Mouse (Mus musculus) lung, postnatal 10 days (tissue): ENCODE measurements around the gene Gsk3a.

ENCODE experiments used
- DNase-seq: peaks from one replicate; pipeline ENCODE4 v3.0.0; 2021

Gene Gsk3a

DNA sequence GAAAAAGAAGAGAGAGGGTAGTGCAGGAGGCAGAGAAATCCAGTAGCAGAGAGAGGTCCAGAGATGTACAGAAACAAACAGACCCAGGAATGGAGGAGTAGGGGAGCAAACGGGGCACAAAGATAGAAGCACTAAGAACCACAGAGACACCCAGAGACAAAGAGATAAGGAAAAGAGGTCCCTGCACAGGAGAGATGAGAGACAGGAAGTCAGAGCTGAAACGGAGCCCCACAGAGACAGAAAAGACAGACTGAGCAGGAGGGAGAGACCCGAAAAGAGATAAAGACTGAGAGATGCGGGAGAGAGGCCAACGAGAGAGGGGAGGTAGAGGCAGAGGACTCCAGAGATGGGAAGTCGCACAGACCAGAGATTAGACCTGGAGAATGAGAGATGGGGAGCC lies 57.1 kb downstream of the Gsk3a start:
- DNase-seq, result no peak

DNA sequence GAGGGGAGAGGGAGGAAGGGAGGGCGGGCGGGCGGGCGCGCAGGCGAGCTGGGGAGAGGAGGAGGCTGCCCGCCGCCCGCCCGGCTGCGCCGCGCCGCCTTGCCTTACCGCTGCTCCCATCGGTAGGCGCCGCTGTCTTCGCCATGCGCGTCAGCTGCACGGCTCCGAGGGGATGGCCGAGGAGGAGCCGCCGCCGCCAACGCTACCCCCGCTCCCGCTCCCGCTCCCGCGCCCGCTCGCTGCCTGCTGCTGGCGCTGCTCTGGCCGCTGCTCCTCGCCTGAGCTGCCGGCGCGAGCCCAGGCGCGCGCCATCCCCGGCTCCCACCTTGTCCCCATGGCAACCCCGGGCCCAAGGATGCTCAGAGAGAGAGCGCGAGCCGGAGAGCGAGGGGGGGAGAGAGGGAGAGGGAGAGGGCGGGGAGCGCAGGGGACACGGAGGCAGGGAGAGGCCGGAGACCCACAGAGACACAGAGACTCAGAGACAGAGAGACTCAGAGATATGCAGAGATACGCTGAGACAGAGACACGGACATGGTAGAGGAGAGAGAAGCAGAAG lies 58.0 kb downstream of the Gsk3a start, which contains the start of gene Pou2f2:
TSS of gene Pou2f2 (minus strand) at position 121 of the 556 bp plus-strand sequence.
- peak; percentile 71 for DNase-seq

GRCm38 (mm10) chr7:25178787-25179605 lies 58.7 kb downstream of the Gsk3a start:
- DNase-seq, result no peak

GRCm38 (mm10) chr7:25178317-25178716 lies 59.3 kb downstream of the Gsk3a start:
- DNase-seq, result no peak
